Comparison of ENCODE assay signal across 21 mouse cellular contexts in genomic region chrX:60544098-60544497, GRCm38 (mm10). TPM values are rescaled to one million over a fixed set of nuclear protein-coding genes. Genes with fewer than 3 reads are reported as not detected.
A peak's percentile ranks its signal among the peaks of the same experiment; 100 is the strongest.
DNase-seq lines count a peak whose midpoint lies in the region; ATAC-seq lines count a peak whose summit lies in the region.
"Had no signal": no experiment of that assay in that cellular context is flagged by ENCODE, and none has a peak within 500 bp of the region (broad histone marks: within the 10 kb centered on the region; RNA-seq: fewer than 3 reads in every experiment).

No protein-coding gene starts in this region.

- no peak overlapping the region for H3K4me3 ChIP-seq in midbrain, embryonic 12.5 days
- H3K4me3 ChIP-seq in midbrain, embryonic 16.5 days (ENCODE audit: low read depth, low read length): no peak overlapping the region
- H3K4me3 ChIP-seq in hindbrain, embryonic 13.5 days: no peak overlapping the region
- H3K4me3 ChIP-seq: heart, embryonic 12.5 days; kidney, embryonic 15.5 days; liver, embryonic 15.5 days; megakaryocyte, embryonic 14.5 days had no signal

- peak; percentile 70 for ATAC-seq in midbrain, embryonic 12.5 days (ENCODE audit: low FRiP score, low read depth)
- no peak for ATAC-seq in midbrain, embryonic 16.5 days
- 0 out of 2 replicates have a peak, but pooled peaks have one; percentile 18 for ATAC-seq in hindbrain, embryonic 13.5 days (ENCODE audit: low FRiP score)

- no peak overlapping the region for H3K9ac ChIP-seq in midbrain, embryonic 12.5 days (replicated peaks)
- H3K9ac ChIP-seq in midbrain, embryonic 16.5 days (ENCODE audit: low read depth, low read length): no peak overlapping the region
- no peak overlapping the region for H3K9ac ChIP-seq in hindbrain, embryonic 13.5 days
- H3K9ac ChIP-seq: heart, embryonic 12.5 days; kidney, embryonic 15.5 days; liver, embryonic 15.5 days had no signal

- H3K27ac ChIP-seq in midbrain, embryonic 12.5 days (replicated peaks): no peak overlapping the region
- H3K27ac ChIP-seq in midbrain, embryonic 16.5 days (ENCODE audit: low read length): no peak overlapping the region
- no peak overlapping the region for H3K27ac ChIP-seq in hindbrain, embryonic 13.5 days
- H3K27ac ChIP-seq: kidney, embryonic 15.5 days; liver, embryonic 15.5 days; stomach, postnatal 0 days had no signal

- H3K9me3 ChIP-seq in midbrain, embryonic 12.5 days: no peaks in the 10 kb centered on the region
- H3K9me3 ChIP-seq in midbrain, embryonic 16.5 days (replicated peaks; ENCODE audit: control insufficient read depth, low read length, poor library complexity, severe bottlenecking): no peaks in the 10 kb centered on the region
- H3K9me3 ChIP-seq in hindbrain, embryonic 13.5 days: no peaks in the 10 kb centered on the region
- H3K9me3 ChIP-seq: kidney, embryonic 15.5 days; liver, embryonic 15.5 days had no signal

- H3K36me3 ChIP-seq in midbrain, embryonic 12.5 days: no peaks in the 10 kb centered on the region
- H3K36me3 ChIP-seq in midbrain, embryonic 16.5 days (ENCODE audit: control insufficient read depth, insufficient read depth, low read length): no peaks in the 10 kb centered on the region
- no peaks in the 10 kb centered on the region for H3K36me3 ChIP-seq in hindbrain, embryonic 13.5 days
- H3K36me3 ChIP-seq: heart, embryonic 12.5 days; kidney, embryonic 15.5 days; liver, embryonic 15.5 days had no signal

- peak; percentile 6 for DNase-seq in brain, adult 2 months (ENCODE audit: low read depth, low spot score)
- peak; percentile 28 for DNase-seq in embryo, embryonic 11 days
- no peak for DNase-seq in spleen, postnatal 4 days (ENCODE audit: low spot score in 2 of 2)
- no peak for DNase-seq in yolk sac, embryonic 10.5 days (ENCODE audit: low spot score)
- DNase-seq: adrenal gland, adult 8-10 months; cerebellum, adult 18-20 months; lung, postnatal 14 days; right cerebral cortex, postnatal 25 days; thymus, postnatal 14 days had no signal

- H3K27me3 ChIP-seq in midbrain, embryonic 12.5 days: no peaks in the 10 kb centered on the region
- no peaks in the 10 kb centered on the region for H3K27me3 ChIP-seq in midbrain, embryonic 16.5 days (ENCODE audit: control insufficient read depth, insufficient read depth, low read depth, low read length)
- H3K27me3 ChIP-seq in hindbrain, embryonic 13.5 days: no peaks in the 10 kb centered on the region

- H3K4me2 ChIP-seq in midbrain, embryonic 12.5 days (replicated peaks): no peak overlapping the region
- no peak overlapping the region for H3K4me2 ChIP-seq in midbrain, embryonic 16.5 days (ENCODE audit: low read length)
- no peak overlapping the region for H3K4me2 ChIP-seq in hindbrain, embryonic 13.5 days
- H3K4me2 ChIP-seq: heart, embryonic 12.5 days; kidney, embryonic 15.5 days; liver, embryonic 15.5 days had no signal

- H3K4me1 ChIP-seq in midbrain, embryonic 12.5 days: 0 out of 2 replicates have a peak, but pooled peaks cover 2% of the 10 kb centered on the region
- H3K4me1 ChIP-seq in midbrain, embryonic 16.5 days (ENCODE audit: control insufficient read depth, insufficient read depth, low read length): no peaks in the 10 kb centered on the region
- peaks cover 7% of the 10 kb centered on the region; the same call in 1 of the 2 replicates for H3K4me1 ChIP-seq in hindbrain, embryonic 13.5 days (replicated peaks)
- H3K4me1 ChIP-seq: heart, embryonic 12.5 days; kidney, embryonic 15.5 days; liver, embryonic 15.5 days had no signal

- 38% methylated on average over 4 of the region's 4 CpGs for WGBS in midbrain, embryonic 12.5 days
- 29% methylated on average over 4 of the region's 4 CpGs for WGBS in midbrain, embryonic 16.5 days
- 30% methylated on average over 4 of the region's 4 CpGs for WGBS in hindbrain, embryonic 13.5 days

RNA-seq across cellular contexts. Expression of gene Gm7073, which starts 5.0 kb away (rescaled TPM):
- not detected in 2 replicates for polyA plus RNA-seq in midbrain, embryonic 12.5 days (2016; fragmentation: Nextera tagmentation; extraction: Ambion mirVana)
- polyA plus RNA-seq in midbrain, embryonic 16.5 days (2015; fragmentation: Nextera tagmentation; extraction: Ambion mirVana): not detected in 2 replicates
- not detected in 2 replicates for polyA plus RNA-seq in hindbrain, embryonic 13.5 days (2015; fragmentation: Nextera tagmentation; extraction: Ambion mirVana)
- polyA plus RNA-seq: cortical plate, adult 2 months; heart, embryonic 12.5 days; intestine, embryonic 14.5 days; kidney, embryonic 15.5 days; large intestine, adult 2 months; limb, embryonic 14.5 days; liver, embryonic 15.5 days; stomach, postnatal 0 days had no signal

RNA-seq across cellular contexts. Expression of gene Atp11c, which starts 48.4 kb away (rescaled TPM):
- polyA plus RNA-seq in midbrain, embryonic 12.5 days (2016; fragmentation: Nextera tagmentation; extraction: Ambion mirVana): 17.2 TPM in 2 replicates
- polyA plus RNA-seq in midbrain, embryonic 16.5 days (2015; fragmentation: Nextera tagmentation; extraction: Ambion mirVana): 8.9 and 11.4 TPM in 2 replicates
- 14.3 and 14.8 TPM in 2 replicates for polyA plus RNA-seq in hindbrain, embryonic 13.5 days (2015; fragmentation: Nextera tagmentation; extraction: Ambion mirVana)

Comparison
In these comparisons a context has a peak if more than half of its experiments do, and no peak if none do; other contexts are left out.
1. DNase-seq: peak in brain, adult 2 months (single experiment) and embryo, embryonic 11 days (single experiment); none in spleen, postnatal 4 days (0 of 2) and yolk sac, embryonic 10.5 days (single experiment).